Mouse (Mus musculus) yolk sac, embryonic 10.5 days (tissue): ENCODE results near the gene Itpripl2.

Experiments used
- DNase-seq: peaks from one replicate; pipeline ENCODE4 v3.0.0-alpha.2; 2017; ENCODE audit warnings: low spot score

Itpripl2 gene

GRCm38 (mm10) chr7:118491431-118492147 lies at the start of gene Itpripl2:
TSS of gene Itpripl2 (minus strand) at chr7:118491975.
- peak; percentile 91 for DNase-seq

- DNase-seq: no peak
These were observed 43.3 kb upstream of the Itpripl2 start for GRCm38 (mm10) chr7:118535076-118535475.

- DNase-seq: no peak
These were observed 42.6 kb upstream of the Itpripl2 start for GRCm38 (mm10) chr7:118534326-118534725.

GRCm38 (mm10) chr7:118533178-118533578 lies 41.4 kb upstream of the Itpripl2 start, which contains the start of gene Coq7:
TSS of gene Coq7 (minus strand) at chr7:118533356.
- peak; percentile 98 for DNase-seq

GRCm38 (mm10) chr7:118532519-118533177 lies 40.9 kb upstream of the Itpripl2 start:
- DNase-seq: peak; percentile 96

GRCm38 (mm10) chr7:118526967-118527366 lies 35.2 kb upstream of the Itpripl2 start:
- DNase-seq: no peak

- no peak for DNase-seq
These were observed 30.3 kb upstream of the Itpripl2 start for GRCm38 (mm10) chr7:118522077-118522476.

GRCm38 (mm10) chr7:118519661-118520060 lies 27.9 kb upstream of the Itpripl2 start:
- no peak for DNase-seq

- peak; percentile 60 for DNase-seq
These were observed 26.9 kb upstream of the Itpripl2 start for GRCm38 (mm10) chr7:118518687-118519086.

- peak; percentile 11 for DNase-seq
These were observed 26.0 kb upstream of the Itpripl2 start for GRCm38 (mm10) chr7:118517819-118518218.

- no peak for DNase-seq
These were observed 16.8 kb upstream of the Itpripl2 start for GRCm38 (mm10) chr7:118508556-118508955.

GRCm38 (mm10) chr7:118503844-118504243 lies 12.1 kb upstream of the Itpripl2 start:
- no peak for DNase-seq

- DNase-seq: no peak
These were observed 10.6 kb upstream of the Itpripl2 start for GRCm38 (mm10) chr7:118502333-118502732.

- DNase-seq: no peak
These were observed 8.1 kb upstream of the Itpripl2 start for GRCm38 (mm10) chr7:118499784-118500435.

GRCm38 (mm10) chr7:118498984-118499783 lies 7.4 kb upstream of the Itpripl2 start:
- DNase-seq: no peak

GRCm38 (mm10) chr7:118494892-118495579 lies 3.3 kb upstream of the Itpripl2 start:
- DNase-seq: no peak

GRCm38 (mm10) chr7:118493892-118494291 lies 2.1 kb upstream of the Itpripl2 start:
- DNase-seq: no peak

GRCm38 (mm10) chr7:118490666-118491430 lies 927 bp downstream of the Itpripl2 start:
- peak; percentile 23 for DNase-seq

GRCm38 (mm10) chr7:118489706-118490665 lies 1.8 kb downstream of the Itpripl2 start:
- DNase-seq: no peak
